Mouse (Mus musculus) T-helper 17 cell (primary cell): ENCODE data around the gene Gdap2.

Source experiments
- in situ Hi-C, 2 experiments: fragments of 300-600 bp; cut with MboI, MseI; formaldehyde crosslinking; loops; 1 replicate in 1 of 2; 2 replicates in 1 of 2; pipeline ENCODE4 v1.15.1; 2025; ENCODE audit warnings: high pct_unique_total_duplicates in 2 of 2

Gdap2 gene

DNA sequence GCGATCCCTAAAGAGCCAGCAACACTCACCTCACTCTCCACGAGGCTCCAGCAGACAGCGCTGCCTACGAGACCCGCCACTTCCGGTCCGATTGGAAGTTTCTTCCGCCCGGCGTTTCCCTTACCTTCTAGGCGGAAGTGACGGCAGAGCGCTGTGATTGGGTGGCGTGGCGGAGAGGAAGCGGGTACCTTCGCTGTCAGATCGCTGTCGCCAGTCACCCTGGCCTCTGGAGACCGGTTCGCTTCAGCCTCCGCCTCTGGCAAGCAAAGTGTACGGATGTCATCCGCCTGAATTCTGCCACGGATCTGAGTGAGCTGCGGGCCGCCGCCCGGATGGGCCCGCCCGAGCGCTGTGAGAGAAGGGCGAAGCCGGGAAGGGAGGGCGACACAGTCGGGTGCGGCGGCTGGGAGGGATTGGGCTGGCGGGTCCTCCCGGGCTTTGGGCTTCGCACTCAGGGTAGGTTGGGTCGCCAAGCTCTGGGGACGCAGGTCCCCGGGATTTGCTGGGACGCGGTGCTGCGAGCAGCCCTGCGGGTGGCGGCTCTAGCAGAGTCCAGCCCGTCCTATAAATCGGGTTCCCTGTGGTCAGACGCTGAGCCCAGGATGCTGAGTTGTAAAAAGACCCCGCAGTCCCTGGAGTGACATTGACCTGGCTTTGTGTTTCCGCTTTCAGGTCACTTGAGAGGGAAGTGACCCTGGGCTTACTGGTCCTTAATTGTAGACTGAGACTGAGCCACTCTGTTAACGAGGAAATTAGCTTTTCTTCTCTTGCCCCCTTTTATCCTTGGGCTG, at the start of gene Gdap2, which contains the start of gene Wdr3:
TSS of gene Gdap2 (plus strand) at position 67 of the 791 bp plus-strand sequence.
TSS of gene Wdr3 (minus strand) at position 93 of the 791 bp plus-strand sequence.
- in situ Hi-C loops = loop anchor here (5.0 to 25.0 kb wide), 6 partner anchors 320 to 1825 kb away; partner anchors contain the start of genes Man1a2 (in 1 of the 2) and Phgdh (in 1 of the 2)

DNA sequence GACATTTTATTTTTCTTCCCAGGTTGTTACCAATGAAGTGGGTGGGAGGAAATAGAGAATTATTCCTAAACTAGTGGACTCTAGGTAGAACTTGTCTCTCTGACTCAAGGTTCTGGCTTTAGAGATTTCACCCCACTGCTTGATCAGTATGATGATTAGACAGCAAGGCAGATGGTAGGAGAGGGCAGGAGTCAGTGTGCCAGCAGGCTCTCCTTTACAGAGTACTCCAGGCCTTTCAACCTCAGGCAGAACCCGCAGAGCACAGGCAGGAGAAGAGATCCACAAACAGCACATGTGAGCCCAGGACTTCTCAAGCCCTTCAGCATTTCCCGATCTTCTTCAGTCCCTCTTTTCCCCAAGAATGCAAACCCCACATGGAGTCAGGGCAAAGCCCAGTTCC, 43.5 kb upstream of the Gdap2 start:
- in situ Hi-C loops = loop anchor here in 1 of 2 experiments (10.0 kb wide), 1 partner anchor 894 kb away; no protein-coding TSS in a partner anchor

GRCm38 (mm10) chr3:100121961-100122360, 40.2 kb upstream of the Gdap2 start:
- in situ Hi-C loops = no loop called here

DNA sequence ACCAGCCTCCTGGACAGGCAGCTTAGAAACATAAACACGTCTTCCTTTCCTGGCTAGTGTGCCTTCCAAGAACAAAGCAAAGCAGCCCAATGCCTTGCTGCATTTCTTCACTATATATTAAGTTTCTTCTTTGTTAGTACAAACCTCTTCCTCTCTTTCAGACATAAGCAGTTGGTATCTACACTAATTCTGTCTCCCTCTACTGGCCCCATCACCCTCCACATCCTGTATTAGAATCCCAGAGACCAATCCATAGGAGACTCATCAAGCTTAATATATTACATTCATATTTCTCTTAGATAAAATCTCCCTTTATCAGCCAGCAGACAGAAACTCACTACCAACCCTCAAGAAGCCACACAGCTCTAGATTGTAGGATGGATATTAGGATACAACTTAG, 39.7 kb upstream of the Gdap2 start:
- in situ Hi-C loops = no loop called here

DNA sequence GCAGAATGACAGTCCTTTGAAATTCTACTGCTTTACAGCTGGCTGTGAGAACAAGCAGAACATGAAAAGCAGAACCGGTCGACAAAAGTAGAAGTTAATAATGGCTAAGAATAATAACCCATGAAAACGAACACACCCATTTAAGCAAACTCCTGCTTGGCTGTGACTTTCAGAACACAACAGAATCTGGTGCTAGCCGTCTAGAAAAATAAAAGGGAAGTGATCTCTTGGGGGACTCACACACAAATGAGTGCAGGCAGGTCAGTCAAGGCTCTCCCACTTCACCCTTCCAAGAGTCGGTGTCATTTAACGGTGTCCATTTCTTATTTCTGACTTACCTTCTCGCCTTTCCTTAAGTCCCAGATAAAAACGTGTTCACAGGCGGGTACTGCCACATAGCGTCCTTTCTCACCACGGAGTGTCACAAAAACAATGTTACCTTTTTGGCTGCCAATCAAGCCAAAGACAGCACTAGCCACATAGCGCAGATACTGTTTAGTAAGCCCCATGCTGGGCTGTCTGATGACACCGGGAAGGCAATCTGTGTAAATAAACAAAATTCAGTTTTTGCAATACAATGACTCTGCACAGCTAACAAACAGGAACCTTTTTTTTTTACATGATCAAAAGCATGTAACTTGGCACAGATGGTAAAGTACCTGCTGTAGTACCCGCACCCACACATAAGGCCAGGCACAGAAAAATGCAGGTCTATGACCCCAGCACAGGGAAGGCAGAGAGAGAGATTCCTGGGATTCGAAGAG, 1.3 kb upstream of the Gdap2 start:
- in situ Hi-C loops = loop anchor here (5.0 to 25.0 kb wide), 6 partner anchors 321 to 1824 kb away; partner anchors contain the start of genes Man1a2 (in 1 of the 2) and Phgdh (in 1 of the 2)

GRCm38 (mm10) chr3:100161665-100162314, 391 bp upstream of the Gdap2 start:
- in situ Hi-C loops = loop anchor here (5.0 to 25.0 kb wide), 6 partner anchors 321 to 1824 kb away; partner anchors contain the start of genes Man1a2 (in 1 of the 2) and Phgdh (in 1 of the 2)

- in situ Hi-C loops = loop anchor here (5.0 to 25.0 kb wide), 6 partner anchors 319 to 1826 kb away; partner anchors contain the start of genes Man1a2 (in 1 of the 2) and Phgdh (in 1 of the 2)
Measured at GRCm38 (mm10) chr3:100163556-100163955, 1.4 kb downstream of the Gdap2 start.

- in situ Hi-C loops = loop anchor here (5.0 to 25.0 kb wide), 6 partner anchors 317 to 1828 kb away; partner anchors contain the start of genes Man1a2 (in 1 of the 2) and Phgdh (in 1 of the 2)
Measured at GRCm38 (mm10) chr3:100164991-100165390, 2.8 kb downstream of the Gdap2 start.

- in situ Hi-C loops = no loop called here
Measured at GRCm38 (mm10) chr3:100176031-100176430, 13.8 kb downstream of the Gdap2 start.

GRCm38 (mm10) chr3:100180471-100180870, 18.3 kb downstream of the Gdap2 start:
- in situ Hi-C loops = loop anchor here in 1 of 2 experiments (10.0 kb wide), 1 partner anchor 394 kb away; no protein-coding TSS in a partner anchor

DNA sequence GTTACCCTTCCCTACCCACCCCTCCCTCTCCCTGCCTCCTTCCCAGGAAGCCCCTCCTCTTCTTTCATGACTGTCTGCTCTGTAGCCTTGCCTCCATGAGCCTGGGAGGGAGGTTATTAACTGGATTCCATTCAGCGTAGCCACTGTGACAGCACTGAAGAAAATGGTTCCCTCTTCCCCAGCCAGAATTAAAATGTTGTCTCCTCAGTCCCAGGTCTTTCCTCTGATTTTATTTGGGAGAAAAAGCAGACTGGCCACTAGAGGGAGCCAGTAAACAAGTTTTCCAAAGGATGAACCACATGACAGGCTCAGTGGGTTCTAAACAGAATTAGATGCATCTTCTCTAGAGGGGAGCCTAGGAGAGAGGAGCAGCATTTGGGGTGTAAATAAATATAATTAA, 27.3 kb downstream of the Gdap2 start:
- in situ Hi-C loops = loop anchor here (5.0 to 10.0 kb wide), 2 partner anchors 383 to 385 kb away; no protein-coding TSS in a partner anchor

- in situ Hi-C loops = loop anchor here (5.0 to 10.0 kb wide), 2 partner anchors 382 to 385 kb away; no protein-coding TSS in a partner anchor
Measured at GRCm38 (mm10) chr3:100189861-100190260, 27.7 kb downstream of the Gdap2 start.

GRCm38 (mm10) chr3:100194210-100194609, 32.0 kb downstream of the Gdap2 start:
- in situ Hi-C loops = no loop called here

DNA sequence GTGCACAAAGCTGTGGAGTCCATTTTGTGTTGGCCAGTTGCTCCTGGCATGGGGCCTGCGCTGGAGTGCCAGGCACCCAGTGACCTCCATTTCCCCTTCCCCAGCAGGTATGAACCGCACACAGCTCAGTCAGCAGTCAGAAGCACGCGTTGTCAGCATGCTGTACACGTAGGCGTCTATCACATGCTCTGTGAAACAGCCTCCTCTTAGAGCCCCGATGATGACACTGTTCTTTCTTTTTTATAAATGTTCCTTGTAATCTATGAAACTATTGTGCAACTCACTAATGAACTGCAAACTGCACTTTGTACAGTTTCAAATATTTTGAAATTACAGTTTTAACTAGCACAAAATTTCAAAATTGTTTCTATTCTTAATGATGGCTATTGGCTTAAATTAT, 39.4 kb downstream of the Gdap2 start:
- in situ Hi-C loops = no loop called here

GRCm38 (mm10) chr3:100206973-100207372, 44.8 kb downstream of the Gdap2 start:
- in situ Hi-C loops = no loop called here

GRCm38 (mm10) chr3:100215469-100215868, 53.3 kb downstream of the Gdap2 start:
- in situ Hi-C loops = no loop called here

- in situ Hi-C loops = no loop called here
Measured at GRCm38 (mm10) chr3:100225326-100225959, 63.3 kb downstream of the Gdap2 start.

DNA sequence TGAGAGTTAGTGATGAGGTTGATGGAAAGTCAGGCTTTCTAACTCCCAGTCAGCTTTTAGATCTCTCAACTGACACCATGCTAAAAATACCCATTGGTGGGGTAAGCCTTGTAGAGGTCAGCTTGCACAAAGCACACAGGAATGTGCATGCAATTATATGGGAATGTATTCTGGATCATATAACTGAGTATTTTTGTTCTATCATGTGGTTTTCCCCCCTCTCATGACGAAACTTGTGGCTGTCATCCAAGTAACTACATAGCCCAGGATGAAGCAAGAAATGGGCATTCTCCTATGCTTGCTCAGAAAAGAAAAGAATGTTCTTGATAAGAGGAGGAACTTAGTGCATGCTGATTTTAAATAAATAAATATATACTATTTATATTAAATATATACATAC, 65.3 kb downstream of the Gdap2 start:
- in situ Hi-C loops = no loop called here

DNA sequence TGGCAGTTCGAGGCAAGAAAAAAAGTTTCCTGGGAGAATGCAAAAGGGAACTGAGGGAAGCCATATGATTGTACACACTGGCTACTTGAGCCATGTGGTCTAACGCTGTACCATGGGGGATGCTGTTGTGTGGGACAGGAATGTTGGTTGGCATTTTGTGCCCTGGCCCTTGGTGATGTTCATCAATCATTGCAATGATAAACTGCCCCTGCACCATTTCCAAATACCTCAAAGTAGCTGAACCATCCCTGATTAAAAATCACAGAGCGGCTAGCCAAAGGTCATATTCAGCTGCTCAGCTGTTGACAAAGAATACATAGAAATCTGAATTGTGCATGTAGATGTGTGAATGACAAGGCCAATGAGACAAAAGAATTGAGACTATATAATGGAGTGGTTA, 66.8 kb downstream of the Gdap2 start:
- in situ Hi-C loops = no loop called here

DNA sequence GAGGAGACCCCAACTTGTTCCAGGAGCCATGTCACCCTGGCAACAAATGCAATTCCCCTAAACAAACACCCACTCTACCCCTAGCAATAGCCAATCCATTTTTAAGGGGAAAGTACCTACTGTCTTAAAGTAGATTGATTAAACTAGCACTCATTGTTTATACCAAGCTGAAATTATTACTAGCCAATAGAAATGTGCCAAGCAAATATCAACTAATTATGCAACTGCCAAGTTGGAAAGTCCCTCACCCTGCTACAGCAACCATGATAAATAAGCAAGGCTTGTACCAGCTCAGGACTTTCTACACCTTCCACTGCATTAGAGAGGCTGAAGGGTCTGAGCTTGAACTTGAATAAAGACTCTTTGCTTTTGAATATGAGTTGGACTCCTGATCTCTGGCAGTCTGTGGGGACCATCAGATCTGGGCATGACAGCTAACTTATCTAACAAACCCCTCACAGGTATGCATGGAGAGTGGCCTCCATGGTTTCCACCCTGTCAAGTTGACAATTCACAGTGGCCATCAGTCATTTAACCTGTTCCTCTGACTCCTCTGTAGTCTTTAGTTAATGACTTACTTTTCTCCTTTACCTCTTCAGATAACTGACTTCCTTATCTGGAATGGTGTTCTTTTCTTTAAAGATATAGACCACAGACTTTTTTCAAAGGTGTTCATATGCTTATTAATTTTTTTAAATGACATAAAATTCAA, 74.7 kb downstream of the Gdap2 start:
- in situ Hi-C loops = loop anchor here in 1 of 2 experiments (5.0 kb wide), 1 partner anchor 70 kb away; no protein-coding TSS in a partner anchor
